Mouse (Mus musculus) lung, postnatal 0 days (tissue): ENCODE results near the gene Ppcdc.

Experiments
- CTCF ChIP-seq: IDR thresholded peaks from 2 replicates; pipeline ENCODE4 v1.5.1; 2016; ENCODE audit warnings: antibody characterized with exemption, mild to moderate bottlenecking
- EP300 ChIP-seq: IDR thresholded peaks from 2 replicates; pipeline ENCODE4 v1.6.1; 2016; ENCODE audit warnings: antibody characterized with exemption, mild to moderate bottlenecking, control low read depth

GRCm38 (mm10) chr9:57436166-57436565, 3.8 kb downstream of the Ppcdc start:
- TF ChIP-seq CTCF (no peak), EP300 (no peak)
